11 mouse cellular contexts compared by ENCODE assay signal in the genomic region with DNA sequence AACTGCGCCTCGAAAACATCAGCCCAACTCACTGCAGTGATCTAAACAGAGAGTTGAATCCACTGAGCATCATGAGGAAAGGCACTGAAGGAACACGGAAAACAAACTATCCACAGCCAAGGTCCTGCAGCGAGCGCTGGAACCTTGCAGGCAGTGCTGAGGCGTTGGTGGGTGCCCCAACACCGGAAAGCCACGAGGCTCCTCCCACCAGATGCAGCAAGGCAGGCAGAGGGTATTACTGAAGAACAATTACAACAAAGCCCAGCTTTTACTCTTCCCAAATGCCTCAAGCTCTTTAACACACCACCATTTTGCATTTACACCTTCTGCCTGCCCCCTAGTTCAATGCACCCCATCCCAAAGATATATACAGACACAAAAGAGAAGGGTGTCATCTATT.
DNase-seq lines count a peak whose midpoint lies in the region; ATAC-seq and TF ChIP-seq lines count a peak whose summit lies in the region.
"Had no signal": no experiment of that assay in that cellular context is flagged by ENCODE, and none has a peak within 500 bp of the region (broad histone marks: within the 10 kb centered on the region; RNA-seq: fewer than 3 reads in every experiment).

No protein-coding gene starts in this region.

- H3K4me1 ChIP-seq in kidney, embryonic 14.5 days (ENCODE audit: control insufficient read depth, insufficient read depth, low read length) = 0 out of 2 replicates have a peak, but pooled peaks cover 7% of the 10 kb centered on the region
- peaks cover 28% of the 10 kb centered on the region for H3K4me1 ChIP-seq in G1E (ENCODE audit: insufficient read depth, low read depth, low read length)
- no peaks in the 10 kb centered on the region for H3K4me1 ChIP-seq in hindbrain, postnatal 0 days (ENCODE audit: insufficient read depth, low read length)
- H3K4me1 ChIP-seq in midbrain, embryonic 16.5 days (ENCODE audit: control insufficient read depth, insufficient read depth, low read length) = peaks cover 18% of the 10 kb centered on the region
- peaks cover 6% of the 10 kb centered on the region for H3K4me1 ChIP-seq in forebrain, embryonic 12.5 days

- peak; percentile 20; the same call in 1 of the 2 replicates for ATAC-seq in kidney, embryonic 14.5 days (ENCODE audit: low FRiP score, low TSS enrichment)
- peak; percentile 12 for ATAC-seq in G1E (ENCODE audit: extremely low read depth, insufficient number of reproducible peaks, low FRiP score, poor library complexity, severe bottlenecking)
- ATAC-seq in hindbrain, postnatal 0 days = peak; percentile 21; the same call in 1 of the 2 replicates
- ATAC-seq in midbrain, embryonic 16.5 days = no peak
- ATAC-seq in forebrain, embryonic 12.5 days (ENCODE audit: low FRiP score) = no peak

- 31% methylated on average over 8 of the region's 8 CpGs for WGBS in kidney, embryonic 14.5 days
- WGBS in hindbrain, postnatal 0 days = 23% methylated on average over 8 of the region's 8 CpGs
- WGBS in midbrain, embryonic 16.5 days = 14% methylated on average over 8 of the region's 8 CpGs
- WGBS in forebrain, embryonic 12.5 days = 10% methylated on average over 8 of the region's 8 CpGs

- no peaks in the 10 kb centered on the region for H3K27me3 ChIP-seq in kidney, embryonic 14.5 days (ENCODE audit: control insufficient read depth, insufficient read depth, low read length)
- H3K27me3 ChIP-seq in G1E (ENCODE audit: insufficient read depth, low read length) = no peaks in the 10 kb centered on the region
- H3K27me3 ChIP-seq in hindbrain, postnatal 0 days (ENCODE audit: insufficient read depth, low read length) = no peaks in the 10 kb centered on the region
- H3K27me3 ChIP-seq in midbrain, embryonic 16.5 days (ENCODE audit: control insufficient read depth, insufficient read depth, low read depth, low read length) = no peaks in the 10 kb centered on the region
- no peaks in the 10 kb centered on the region for H3K27me3 ChIP-seq in forebrain, embryonic 12.5 days

- no peak for DNase-seq in kidney, adult 8-10 months
- no peak for DNase-seq in G1E (ENCODE audit: low spot score)
- no peak for DNase-seq in hindbrain, postnatal 0 days (ENCODE audit: low spot score)
- no peak for DNase-seq in frontal cortex, postnatal 10 days (ENCODE audit: low spot score in 2 of 2)
- DNase-seq in layer of hippocampus, adult 9-11 months = no peak
- DNase-seq: cerebellum, postnatal 14 days; heart, postnatal 4 days; right cerebral cortex, adult 18-20 months had no signal

- H3K9ac ChIP-seq in kidney, embryonic 14.5 days (ENCODE audit: low read depth, low read length) = no peak overlapping the region
- no peak overlapping the region for H3K9ac ChIP-seq in hindbrain, postnatal 0 days (replicated peaks; ENCODE audit: low read length)
- H3K9ac ChIP-seq in midbrain, embryonic 16.5 days (ENCODE audit: low read depth, low read length) = no peak overlapping the region
- H3K9ac ChIP-seq in forebrain, embryonic 12.5 days = no peak overlapping the region

- peak overlapping the region; percentile 17; the same call in 1 of the 2 replicates for H3K4me2 ChIP-seq in kidney, embryonic 14.5 days (replicated peaks; ENCODE audit: low read depth, low read length)
- peak overlapping the region; percentile 16; the same call in 1 of the 2 replicates for H3K4me2 ChIP-seq in hindbrain, postnatal 0 days (ENCODE audit: low read depth, low read length)
- peak overlapping the region; percentile 6; the same call in 1 of the 2 replicates for H3K4me2 ChIP-seq in midbrain, embryonic 16.5 days (ENCODE audit: low read length)
- no peak overlapping the region for H3K4me2 ChIP-seq in forebrain, embryonic 12.5 days

- H3K27ac ChIP-seq in kidney, embryonic 14.5 days (ENCODE audit: low read depth, low read length) = no peak overlapping the region
- no peak overlapping the region for H3K27ac ChIP-seq in hindbrain, postnatal 0 days
- H3K27ac ChIP-seq in midbrain, embryonic 16.5 days (ENCODE audit: low read length) = no peak overlapping the region
- H3K27ac ChIP-seq in forebrain, embryonic 12.5 days = no peak overlapping the region

- no peaks in the 10 kb centered on the region for H3K36me3 ChIP-seq in kidney, embryonic 14.5 days (ENCODE audit: control insufficient read depth, insufficient read depth, low read length)
- no peaks in the 10 kb centered on the region for H3K36me3 ChIP-seq in G1E (replicated peaks)
- no peaks in the 10 kb centered on the region for H3K36me3 ChIP-seq in hindbrain, postnatal 0 days (ENCODE audit: insufficient read depth, low read length)
- H3K36me3 ChIP-seq in midbrain, embryonic 16.5 days (ENCODE audit: control insufficient read depth, insufficient read depth, low read length) = no peaks in the 10 kb centered on the region
- no peaks in the 10 kb centered on the region for H3K36me3 ChIP-seq in forebrain, embryonic 12.5 days (replicated peaks)

- H3K9me3 ChIP-seq in kidney, embryonic 14.5 days (ENCODE audit: control insufficient read depth, low read length) = no peaks in the 10 kb centered on the region
- no peaks in the 10 kb centered on the region for H3K9me3 ChIP-seq in G1E (replicated peaks)
- no peaks in the 10 kb centered on the region for H3K9me3 ChIP-seq in hindbrain, postnatal 0 days (ENCODE audit: low read length)
- H3K9me3 ChIP-seq in midbrain, embryonic 16.5 days (replicated peaks; ENCODE audit: control insufficient read depth, low read length, poor library complexity, severe bottlenecking) = no peaks in the 10 kb centered on the region
- no peaks in the 10 kb centered on the region for H3K9me3 ChIP-seq in forebrain, embryonic 12.5 days

- no peak for TF ChIP-seq CTCF in G1E (IDR thresholded peaks at IDR 0.05; ENCODE audit: low read depth, low read length)
- TF ChIP-seq CTCF in hindbrain, postnatal 0 days (IDR thresholded peaks at IDR 0.05; ENCODE audit: low read depth) = no peak

- no peak overlapping the region for H3K4me3 ChIP-seq in kidney, embryonic 14.5 days (ENCODE audit: low read length)
- peak overlapping the region; percentile 63; the same call in 1 of the 2 replicates for H3K4me3 ChIP-seq in G1E (ENCODE audit: low read depth, low read length)
- H3K4me3 ChIP-seq in hindbrain, postnatal 0 days (ENCODE audit: low read length) = no peak overlapping the region
- no peak overlapping the region for H3K4me3 ChIP-seq in midbrain, embryonic 16.5 days (ENCODE audit: low read depth, low read length)
- H3K4me3 ChIP-seq in forebrain, embryonic 12.5 days (replicated peaks) = no peak overlapping the region

Comparison
In these comparisons a context has a peak if more than half of its experiments do, and no peak if none do; other contexts are left out.
1. ATAC-seq: peak in kidney, embryonic 14.5 days (single experiment), G1E (single experiment) and hindbrain, postnatal 0 days (single experiment); none in midbrain, embryonic 16.5 days (single experiment) and forebrain, embryonic 12.5 days (single experiment).